Mouse (Mus musculus) mouse trophoblast stem cell (cell line): ENCODE data around the gene Ifit2.

Experiments used
- in situ Hi-C, 2 experiments: fragments of 300-500 bp; cut with MseI, MboI; formaldehyde crosslinking; loops; 2 replicates in 1 of 2; 3 replicates in 1 of 2; pipeline ENCODE4 v1.15.1; 2025

Ifit2 gene

GRCm38 (mm10) chr19:34550534-34551223 lies at the start of gene Ifit2:
TSS of gene Ifit2 (plus strand) at chr19:34550694.
- in situ Hi-C loops: no loop called here

DNA sequence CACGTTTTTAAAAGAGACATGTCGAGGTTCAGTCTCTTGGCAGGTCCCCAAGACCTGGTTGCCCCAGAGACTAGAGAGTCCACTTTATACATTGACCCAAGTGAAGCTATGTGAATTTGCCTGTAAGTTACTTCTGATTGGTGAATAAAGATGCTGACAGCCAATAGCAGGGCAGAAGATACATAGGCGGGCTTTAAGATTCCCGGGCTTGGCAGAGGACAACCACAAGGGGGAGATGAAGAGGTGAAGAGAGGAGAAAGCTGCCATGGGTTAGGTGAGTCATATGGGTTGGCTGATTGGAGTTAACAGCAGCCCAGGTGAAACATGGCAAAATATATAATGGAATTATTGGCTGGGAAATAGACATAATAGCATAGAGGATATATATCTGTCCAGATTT lies 49.7 kb upstream of the Ifit2 start:
- in situ Hi-C loops: no loop called here

- in situ Hi-C loops: no loop called here
Measured at GRCm38 (mm10) chr19:34505161-34505721, 45.3 kb upstream of the Ifit2 start.

DNA sequence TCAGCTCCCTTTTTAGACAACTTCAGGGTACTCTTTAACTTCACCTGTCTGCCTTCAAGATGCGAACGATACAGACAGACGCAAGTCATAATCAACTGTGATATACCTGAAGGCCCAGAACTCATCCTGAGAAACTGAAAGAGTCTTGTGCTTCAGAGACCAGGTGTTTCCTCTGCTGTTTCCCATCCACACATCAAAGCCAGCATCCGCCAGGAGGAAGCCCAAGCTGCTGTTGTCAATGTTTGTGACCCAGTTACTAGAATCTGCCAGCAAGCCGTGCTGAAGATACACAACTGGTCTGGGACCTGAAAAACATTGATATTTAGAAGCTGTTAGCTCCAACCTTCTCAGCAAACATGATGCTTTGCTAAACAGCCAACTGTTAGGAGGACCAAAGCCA lies 39.8 kb upstream of the Ifit2 start:
- in situ Hi-C loops: no loop called here

DNA sequence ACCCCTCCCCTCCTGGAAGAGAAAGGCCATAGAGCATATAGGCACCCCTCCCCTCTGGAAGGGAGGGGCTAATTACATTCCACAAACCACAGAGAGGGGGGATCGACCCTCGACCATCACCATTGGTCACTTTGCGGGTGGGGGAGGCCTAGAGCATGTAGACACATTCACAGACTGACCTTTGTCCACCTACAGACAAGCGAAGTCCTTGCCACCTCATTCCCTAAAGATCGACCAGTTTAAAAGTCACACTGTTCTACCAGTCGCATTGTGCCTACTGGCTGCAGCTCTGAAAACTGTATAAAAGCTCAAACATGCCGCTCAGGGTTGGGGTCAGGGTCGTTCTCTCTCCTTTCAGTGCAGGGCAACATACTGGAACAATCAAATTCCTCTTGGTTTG lies 39.0 kb upstream of the Ifit2 start:
- in situ Hi-C loops: no loop called here

- in situ Hi-C loops: no loop called here
Measured at GRCm38 (mm10) chr19:34515681-34516080, 34.8 kb upstream of the Ifit2 start.

DNA sequence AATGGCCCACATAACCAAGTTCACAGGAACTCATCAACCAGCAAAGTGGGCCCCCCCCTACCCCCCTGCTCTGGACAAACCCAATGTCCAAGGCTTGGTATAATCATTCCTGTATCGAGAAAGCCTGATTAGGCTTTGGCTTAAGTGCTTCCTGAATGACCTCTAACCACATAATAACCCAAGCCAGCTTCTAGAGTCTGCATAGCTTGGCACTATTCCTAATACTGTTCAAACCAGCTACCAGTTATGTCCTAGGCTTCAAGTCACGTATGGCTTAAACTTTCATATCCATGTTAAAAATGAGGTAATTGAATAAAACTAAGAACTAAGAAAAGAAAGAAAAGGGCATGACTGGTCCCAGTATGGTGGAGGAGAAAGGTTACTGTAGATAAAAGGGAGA lies 34.1 kb upstream of the Ifit2 start:
- in situ Hi-C loops: no loop called here

GRCm38 (mm10) chr19:34517197-34517596 lies 33.3 kb upstream of the Ifit2 start:
- in situ Hi-C loops: no loop called here

GRCm38 (mm10) chr19:34517812-34518594 lies 32.5 kb upstream of the Ifit2 start:
- in situ Hi-C loops: no loop called here

DNA sequence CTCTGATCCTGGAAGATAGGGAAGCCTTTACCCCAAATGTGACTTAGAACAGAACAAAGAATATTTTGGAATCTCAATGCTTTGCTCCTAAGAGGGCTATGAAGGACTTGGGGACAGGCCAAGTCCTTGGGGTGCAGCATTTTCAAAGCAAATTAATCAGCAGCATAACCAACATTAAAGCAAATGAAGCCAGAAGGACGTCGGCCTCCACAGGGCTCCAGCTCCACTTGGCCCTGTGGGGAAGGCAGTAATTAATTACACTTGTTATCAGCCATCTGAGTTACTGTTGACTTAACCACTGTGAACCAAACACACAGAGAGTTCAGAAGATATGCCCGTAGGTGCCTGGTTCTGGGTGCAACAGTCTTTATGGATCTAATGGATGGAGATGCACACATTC lies 31.7 kb upstream of the Ifit2 start:
- in situ Hi-C loops: no loop called here

GRCm38 (mm10) chr19:34519646-34520045 lies 30.8 kb upstream of the Ifit2 start:
- in situ Hi-C loops: no loop called here

GRCm38 (mm10) chr19:34520051-34520450 lies 30.4 kb upstream of the Ifit2 start:
- in situ Hi-C loops: no loop called here

DNA sequence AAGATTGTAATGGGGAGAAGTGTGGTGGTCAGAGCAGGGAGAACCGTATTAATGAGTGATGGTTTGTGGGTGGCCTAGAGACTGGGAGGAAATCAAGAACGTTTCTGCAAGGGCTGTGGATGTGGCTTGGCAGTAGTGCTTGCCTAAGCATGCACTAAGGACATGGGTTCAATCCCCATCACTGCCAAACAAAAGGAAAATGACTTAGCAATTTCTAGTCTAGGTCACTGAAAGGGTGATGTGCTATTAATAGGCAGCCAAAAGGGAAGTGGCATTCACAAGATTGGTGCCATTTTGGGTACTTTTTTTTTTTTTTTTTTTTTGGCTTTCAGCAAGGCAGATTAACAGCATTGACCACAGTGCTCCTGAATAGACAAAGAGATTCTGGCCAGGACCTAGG lies 29.1 kb upstream of the Ifit2 start:
- in situ Hi-C loops: no loop called here

GRCm38 (mm10) chr19:34521978-34522377 lies 28.5 kb upstream of the Ifit2 start:
- in situ Hi-C loops: no loop called here

GRCm38 (mm10) chr19:34523106-34523725 lies 27.3 kb upstream of the Ifit2 start:
- in situ Hi-C loops: no loop called here

GRCm38 (mm10) chr19:34524646-34525045 lies 25.8 kb upstream of the Ifit2 start:
- in situ Hi-C loops: no loop called here

- in situ Hi-C loops: no loop called here
Measured at GRCm38 (mm10) chr19:34526321-34526923, 24.1 kb upstream of the Ifit2 start.

DNA sequence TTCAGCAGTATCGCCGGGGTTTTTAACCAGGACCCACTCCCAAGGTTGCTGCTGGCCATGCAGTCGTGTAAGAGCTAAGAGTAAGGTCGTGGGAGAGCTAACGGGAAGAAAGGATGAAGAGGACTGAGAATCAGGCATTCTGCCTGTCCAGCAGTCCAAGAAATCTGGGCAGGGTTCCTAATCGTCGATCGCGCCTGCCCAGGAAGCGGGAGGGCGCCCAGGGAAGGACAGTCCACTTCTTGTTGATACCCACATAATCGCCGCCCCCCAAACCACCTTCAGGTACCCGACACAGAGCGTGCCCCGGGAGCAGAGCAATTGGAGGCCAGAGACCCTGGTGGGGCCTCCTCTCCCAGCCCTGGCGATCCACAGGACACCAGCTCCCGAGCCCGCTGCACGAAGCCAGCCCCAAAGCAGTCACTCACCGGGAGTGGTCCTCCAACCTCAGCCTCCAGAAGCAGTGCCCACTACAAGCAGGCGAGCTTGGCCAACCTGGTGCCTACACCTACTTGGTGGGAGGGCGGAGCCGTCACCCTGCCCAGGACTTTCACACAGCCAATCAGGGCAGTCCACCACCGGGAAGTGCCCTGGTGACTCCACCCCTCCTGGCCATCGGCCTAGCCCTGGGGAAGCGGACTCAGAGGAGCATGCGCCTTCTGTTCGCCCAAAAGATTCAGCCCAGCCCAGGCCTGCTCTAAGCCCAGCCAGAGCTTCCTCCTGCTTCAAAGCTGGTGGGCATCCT lies 23.4 kb upstream of the Ifit2 start, which contains the start of gene Lipa:
Gene Lipa (minus strand): TSS at position 534 of the 742 bp plus-strand sequence.
- in situ Hi-C loops: no loop called here

- in situ Hi-C loops: no loop called here
Measured at GRCm38 (mm10) chr19:34532061-34532751, 18.3 kb upstream of the Ifit2 start.

GRCm38 (mm10) chr19:34539422-34539821 lies 11.1 kb upstream of the Ifit2 start:
- in situ Hi-C loops: no loop called here

GRCm38 (mm10) chr19:34546211-34546610 lies 4.3 kb upstream of the Ifit2 start:
- in situ Hi-C loops: loop anchor here (5.0 kb wide), 1 partner anchor 91 kb away; no protein-coding TSS in a partner anchor
